Mouse (Mus musculus) limb, embryonic 10.5 days (tissue): ENCODE results near the gene Igflr1. TPM values are rescaled to one million over a fixed set of nuclear protein-coding genes. Genes with fewer than 3 reads are reported as not detected.

Experiments used
- DNase-seq: peaks from one replicate; pipeline ENCODE4 v3.0.0-alpha.2; 2017; ENCODE audit warnings: low spot score
- H3K27ac ChIP-seq: fragments of 300-500 bp; sonication (generic); 2 replicates; pipeline ENCODE4 v1.5.1; 2016; ENCODE audit warnings: mild to moderate bottlenecking
- H3K27me3 ChIP-seq: fragments of 300-500 bp; sonication (generic); 2 replicates; pipeline ENCODE4 v1.6.1; 2016; ENCODE audit warnings: low read depth, mild to moderate bottlenecking; ENCODE audit not compliant: poor library complexity, severe bottlenecking
- H3K36me3 ChIP-seq: fragments of 300-500 bp; sonication (generic); 2 replicates; pipeline ENCODE4 v1.6.1; 2016; ENCODE audit warnings: mild to moderate bottlenecking, moderate library complexity
- H3K4me1 ChIP-seq: fragments of 300-500 bp; sonication (generic); 2 replicates; pipeline ENCODE4 v1.6.1; 2016
- H3K4me3 ChIP-seq: fragments of 300-500 bp; sonication (generic); 2 replicates; pipeline ENCODE4 v1.5.1; 2016; ENCODE audit warnings: mild to moderate bottlenecking, moderate library complexity
- H3K9me3 ChIP-seq: fragments of 300-500 bp; sonication (generic); replicated peaks from 2 replicates; pipeline ENCODE4 v1.6.1; 2016; ENCODE audit warnings: mild to moderate bottlenecking
- WGBS: fragments of 180-500 bp; shearing (Covaris S2); methylation state at CpG from one replicate; pipeline ENCODE4 v1.1.7; 2016; 5-methylcytosine and 5-hydroxymethylcytosine counted together
- polyA plus RNA-seq: library from polyadenylated mRNA; unstranded; fragments of >200 nt; fragmentation: Nextera tagmentation; extraction: Ambion mirVana; gene quantifications from 2 replicates; pipeline ENCODE4 v1.2.1, GENCODE M21; 2016

The Igflr1 gene
- polyA plus RNA-seq, 1 experiment from 2014 or later, result 5.7 TPM

GRCm38 (mm10) chr7:30594510-30595024 is 29.3 kb downstream of the Igflr1 start:
- DNase-seq, result no peak
- Histone ChIP-seq H3K4me1 (peaks cover 8% of the 10 kb centered on the region), H3K4me3 (no peak overlapping the region), H3K36me3 (no peaks in the 10 kb centered on the region), H3K27ac (no peak overlapping the region), H3K9me3 (no peaks in the 10 kb centered on the region), H3K27me3 (no peaks in the 10 kb centered on the region)
- WGBS, result 82% methylated on average over 4 of the region's 4 CpGs

- Histone ChIP-seq H3K9me3 (no peaks in the 10 kb centered on the region), H3K27me3 (no peaks in the 10 kb centered on the region), H3K4me1 (no peaks in the 10 kb centered on the region), H3K36me3 (no peaks in the 10 kb centered on the region), H3K4me3 (no peak overlapping the region), H3K27ac (no peak overlapping the region)
- WGBS, result 89% methylated on average over 5 of the region's 5 CpGs
- no peak for DNase-seq
These were observed 30.9 kb downstream of the Igflr1 start for GRCm38 (mm10) chr7:30596093-30596492.

GRCm38 (mm10) chr7:30596811-30597210 is 31.6 kb downstream of the Igflr1 start:
- 79% methylated on average over 5 of the region's 5 CpGs for WGBS
- no peaks in the 10 kb centered on the region for H3K27me3 ChIP-seq

GRCm38 (mm10) chr7:30598786-30599185 is 33.6 kb downstream of the Igflr1 start, which contains the start of gene Zbtb32:
Gene Zbtb32 (minus strand): TSS chr7:30598909.
- DNase-seq, result no peak
- 90% methylated on average over 12 of the region's 12 CpGs for WGBS
- peaks cover 5% of the 10 kb centered on the region; the same call in 1 of the 2 replicates for H3K4me1 ChIP-seq
- H3K27ac ChIP-seq, result no peak within 1 kb of the TSS
- H3K36me3 ChIP-seq, result no peaks in the 10 kb centered on the region
- H3K4me3 ChIP-seq, result no peak within 1 kb of the TSS
- H3K27me3 ChIP-seq, result no peaks in the 10 kb centered on the region
- no peaks in the 10 kb centered on the region for H3K9me3 ChIP-seq

More at GRCm38 (mm10) chr7:30596811-30597210, 31.6 kb downstream of the Igflr1 start:
- no peak overlapping the region for H3K27ac ChIP-seq
- DNase-seq, result no peak
- no peaks in the 10 kb centered on the region for H3K4me1 ChIP-seq
- H3K9me3 ChIP-seq, result no peaks in the 10 kb centered on the region
- no peak overlapping the region for H3K4me3 ChIP-seq
- H3K36me3 ChIP-seq, result no peaks in the 10 kb centered on the region

GRCm38 (mm10) chr7:30599933-30600353 is 34.7 kb downstream of the Igflr1 start:
- WGBS, result 4% methylated on average over 16 of the region's 16 CpGs

GRCm38 (mm10) chr7:30600651-30601050 is 35.4 kb downstream of the Igflr1 start:
- WGBS, result 81% methylated on average over 7 of the region's 7 CpGs
- Histone ChIP-seq H3K36me3 (no peaks in the 10 kb centered on the region), H3K4me1 (peaks cover 5% of the 10 kb centered on the region; the same call in 1 of the 2 replicates), H3K27me3 (no peaks in the 10 kb centered on the region), H3K9me3 (no peaks in the 10 kb centered on the region), H3K27ac (no peak overlapping the region), H3K4me3 (no peak overlapping the region)
- no peak for DNase-seq

More at GRCm38 (mm10) chr7:30599933-30600353, 34.7 kb downstream of the Igflr1 start:
- Histone ChIP-seq H3K36me3 (no peaks in the 10 kb centered on the region), H3K27ac (no peak overlapping the region), H3K4me3 (no peak overlapping the region), H3K27me3 (no peaks in the 10 kb centered on the region), H3K9me3 (no peaks in the 10 kb centered on the region), H3K4me1 (peaks cover 5% of the 10 kb centered on the region; the same call in 1 of the 2 replicates)
- peak; percentile 75 for DNase-seq

- H3K36me3 ChIP-seq, result no peaks in the 10 kb centered on the region
- H3K4me1 ChIP-seq, result peaks cover 5% of the 10 kb centered on the region; the same call in 1 of the 2 replicates
- H3K4me3 ChIP-seq, result no peak overlapping the region
- H3K27me3 ChIP-seq, result no peaks in the 10 kb centered on the region
- WGBS, result 12% methylated on average over 2 of the region's 3 CpGs
- DNase-seq, result no peak
- H3K9me3 ChIP-seq, result no peaks in the 10 kb centered on the region
- no peak overlapping the region for H3K27ac ChIP-seq
These were observed 37.4 kb downstream of the Igflr1 start for GRCm38 (mm10) chr7:30602583-30602982.

- WGBS, result 64% methylated on average over 8 of the region's 8 CpGs
- Histone ChIP-seq H3K4me1 (peaks cover 5% of the 10 kb centered on the region), H3K27me3 (no peaks in the 10 kb centered on the region), H3K9me3 (no peaks in the 10 kb centered on the region), H3K27ac (no peak overlapping the region), H3K4me3 (no peak overlapping the region), H3K36me3 (no peaks in the 10 kb centered on the region)
- DNase-seq, result no peak
These were observed 39.2 kb downstream of the Igflr1 start for GRCm38 (mm10) chr7:30604424-30604823.

GRCm38 (mm10) chr7:30604944-30605343 is 39.7 kb downstream of the Igflr1 start:
- H3K4me1 ChIP-seq, result peaks cover 6% of the 10 kb centered on the region

GRCm38 (mm10) chr7:30607706-30608309 is 42.6 kb downstream of the Igflr1 start:
- Histone ChIP-seq H3K4me1 (peaks cover 12% of the 10 kb centered on the region), H3K36me3 (no peaks in the 10 kb centered on the region), H3K4me3 (no peak overlapping the region), H3K27ac (no peak overlapping the region), H3K27me3 (no peaks in the 10 kb centered on the region), H3K9me3 (no peaks in the 10 kb centered on the region)
- peak; percentile 67 for DNase-seq
- WGBS, result 31% methylated on average over 8 of the region's 8 CpGs

More at GRCm38 (mm10) chr7:30604944-30605343, 39.7 kb downstream of the Igflr1 start:
- no peak overlapping the region for H3K27ac ChIP-seq
- H3K9me3 ChIP-seq, result no peaks in the 10 kb centered on the region
- no peaks in the 10 kb centered on the region for H3K27me3 ChIP-seq
- 87% methylated on average over 8 of the region's 8 CpGs for WGBS
- H3K4me3 ChIP-seq, result no peak overlapping the region
- no peaks in the 10 kb centered on the region for H3K36me3 ChIP-seq
- DNase-seq, result no peak

GRCm38 (mm10) chr7:30608476-30608875 is 43.2 kb downstream of the Igflr1 start:
- no peak overlapping the region for H3K27ac ChIP-seq
- H3K27me3 ChIP-seq, result no peaks in the 10 kb centered on the region
- DNase-seq, result no peak
- H3K36me3 ChIP-seq, result no peaks in the 10 kb centered on the region
- no peaks in the 10 kb centered on the region for H3K9me3 ChIP-seq
- peaks cover 19% of the 10 kb centered on the region for H3K4me1 ChIP-seq
- H3K4me3 ChIP-seq, result no peak overlapping the region
- 51% methylated on average over 16 of the region's 16 CpGs for WGBS

- 62% methylated on average over 7 of the region's 7 CpGs for WGBS
- Histone ChIP-seq H3K9me3 (no peaks in the 10 kb centered on the region), H3K36me3 (peaks cover 1% of the 10 kb centered on the region; the same call in 1 of the 2 replicates), H3K27me3 (no peaks in the 10 kb centered on the region), H3K27ac (no peak overlapping the region), H3K4me1 (peaks cover 19% of the 10 kb centered on the region), H3K4me3 (no peak overlapping the region)
- DNase-seq, result no peak
These were observed 44.8 kb downstream of the Igflr1 start for GRCm38 (mm10) chr7:30610043-30610442.

GRCm38 (mm10) chr7:30612654-30613402 is 47.6 kb downstream of the Igflr1 start, which contains the start of gene Upk1a:
Gene Upk1a (minus strand): TSS chr7:30612847.
- 58% methylated on average over 8 of the region's 8 CpGs for WGBS

More at GRCm38 (mm10) chr7:30612654-30613402, 47.6 kb downstream of the Igflr1 start, which contains the start of gene Upk1a:
- Histone ChIP-seq H3K4me3 (no peak within 1 kb of the TSS), H3K27ac (peak within 1 kb of the TSS; percentile 14; the same call in 1 of the 2 replicates), H3K27me3 (no peaks in the 10 kb centered on the region), H3K9me3 (no peaks in the 10 kb centered on the region), H3K4me1 (peaks cover 19% of the 10 kb centered on the region), H3K36me3 (peaks cover 29% of the 10 kb centered on the region)
- DNase-seq, result no peak
